Mouse (Mus musculus): ENCODE measurements at regions not wholly inside any gene's neighbourhood (a gene's known extent, or its start where the extent isn't known, plus 50 kb on each side); places are given as distances from the start of the nearest gene placed in this dataset.

GRCm38 (mm10) chr17:70933122-70934050 lies 69.0 kb upstream of the Myom1 start:
- TF ChIP-seq CTCF (IDR thresholded peaks at IDR 0.05; ENCODE audit: control insufficient read depth, insufficient read depth, insufficient read length) (no peak), CEBPB (IDR thresholded peaks at IDR 0.05; ENCODE audit: low read depth) (no peak), USF1 (IDR thresholded peaks at IDR 0.05; ENCODE audit: low read depth) (no peak)
